Mouse (Mus musculus): ENCODE data around the gene Pate2.

Pate2 gene

DNA sequence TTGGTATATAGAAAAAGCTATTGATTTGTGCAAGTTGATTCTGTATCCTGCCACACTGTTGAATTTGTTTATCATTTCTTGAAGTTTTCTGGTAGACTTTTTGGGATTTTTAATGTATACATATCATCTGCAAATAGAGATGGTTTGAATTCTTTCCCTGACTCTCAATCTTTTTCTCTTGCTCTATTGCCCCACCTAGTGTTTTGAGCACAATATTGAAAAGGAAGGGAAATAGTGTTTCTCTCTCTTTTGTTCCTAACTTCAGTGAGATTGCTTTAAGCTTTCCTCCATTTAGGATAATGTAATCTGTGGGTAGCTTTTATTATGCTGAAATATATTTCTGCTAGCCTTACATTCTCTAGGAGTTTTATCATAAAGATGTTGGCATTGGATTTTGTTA, 137.2 kb downstream of the Pate2 start:
- no peak for DNase-seq (ENCODE audit: low spot score in 2 of 2)

All from right cerebral cortex, adult 2 months (tissue).